Mouse (Mus musculus): ENCODE results near the gene Hspb7.

Gene Hspb7

DNA sequence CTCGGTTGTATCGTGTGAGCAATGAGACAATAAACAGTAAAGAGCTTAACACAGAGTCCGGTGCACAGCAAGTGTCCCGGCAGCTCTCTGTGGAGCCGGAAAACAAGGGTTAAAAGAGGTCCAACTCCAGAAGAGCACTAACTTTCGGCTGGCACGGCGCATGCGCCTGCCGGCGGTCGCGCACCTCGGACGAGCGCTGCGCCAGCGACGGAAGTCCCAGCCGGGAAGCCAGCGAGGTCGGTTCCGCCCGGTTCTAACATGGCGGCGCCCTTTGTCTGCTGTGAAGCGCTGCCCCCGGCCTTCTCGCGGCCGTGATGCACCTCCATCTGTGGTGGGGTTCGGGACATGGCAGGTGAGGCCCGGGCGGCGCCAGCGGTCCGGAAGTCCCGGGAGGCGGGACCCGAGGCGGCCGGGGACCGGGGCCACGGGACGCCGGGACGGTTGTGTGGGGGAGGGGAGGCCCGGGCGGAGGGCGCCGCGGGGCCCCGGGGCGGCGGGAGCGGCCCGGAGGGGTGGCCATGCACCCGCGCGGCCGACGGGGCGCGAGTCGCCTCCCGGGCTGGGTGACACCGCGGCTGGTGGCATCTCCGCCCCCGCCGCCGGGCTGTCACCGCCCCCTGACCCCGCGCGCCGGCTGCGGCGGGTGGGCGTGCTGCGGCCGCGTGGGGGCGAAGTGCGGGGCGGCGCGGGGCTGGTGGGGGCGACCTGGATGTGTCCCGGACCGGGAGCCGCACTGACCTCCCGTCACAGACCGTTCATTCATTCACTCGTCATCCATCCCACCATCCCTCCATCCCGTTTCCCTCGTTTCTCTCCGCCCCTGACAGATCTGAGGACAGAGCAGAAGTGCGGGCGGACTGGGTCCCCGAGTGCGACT lies 24.1 kb downstream of the Hspb7 start, which contains the start of gene Zbtb17:
Zbtb17 (plus strand) TSS at position 204 of the 877 bp plus-strand sequence.
- DNase-seq (ENCODE audit: low spot score): peak; percentile 87

- no peak for DNase-seq (ENCODE audit: low spot score)
Measured at GRCm38 (mm10) chr4:141445328-141445720, 24.7 kb downstream of the Hspb7 start.

- DNase-seq (ENCODE audit: low spot score): no peak
Measured at GRCm38 (mm10) chr4:141446211-141446610, 25.6 kb downstream of the Hspb7 start.

DNA sequence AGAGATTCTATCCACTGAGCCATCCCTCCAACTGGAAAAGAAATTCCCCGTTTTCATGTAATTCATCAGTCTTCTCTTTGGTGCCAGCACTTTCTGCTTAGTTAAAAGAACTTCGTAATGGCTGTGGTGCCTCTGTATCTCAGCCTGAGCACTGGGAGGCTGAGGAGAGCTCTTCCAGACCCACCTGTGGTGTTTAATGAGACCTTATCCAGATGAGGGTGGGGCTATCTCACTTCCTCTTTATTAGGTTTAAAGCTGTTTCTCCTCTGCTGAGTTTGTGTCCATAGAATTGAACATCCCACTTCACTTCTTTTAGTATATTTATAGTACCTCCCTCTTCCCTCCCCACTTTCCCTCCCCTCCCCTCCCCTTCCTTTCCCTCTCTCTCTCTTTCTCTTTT lies 30.7 kb downstream of the Hspb7 start:
- DNase-seq (ENCODE audit: low spot score): no peak

- no peak for DNase-seq (ENCODE audit: low spot score)
Measured at GRCm38 (mm10) chr4:141451916-141452450, 31.4 kb downstream of the Hspb7 start.

DNA sequence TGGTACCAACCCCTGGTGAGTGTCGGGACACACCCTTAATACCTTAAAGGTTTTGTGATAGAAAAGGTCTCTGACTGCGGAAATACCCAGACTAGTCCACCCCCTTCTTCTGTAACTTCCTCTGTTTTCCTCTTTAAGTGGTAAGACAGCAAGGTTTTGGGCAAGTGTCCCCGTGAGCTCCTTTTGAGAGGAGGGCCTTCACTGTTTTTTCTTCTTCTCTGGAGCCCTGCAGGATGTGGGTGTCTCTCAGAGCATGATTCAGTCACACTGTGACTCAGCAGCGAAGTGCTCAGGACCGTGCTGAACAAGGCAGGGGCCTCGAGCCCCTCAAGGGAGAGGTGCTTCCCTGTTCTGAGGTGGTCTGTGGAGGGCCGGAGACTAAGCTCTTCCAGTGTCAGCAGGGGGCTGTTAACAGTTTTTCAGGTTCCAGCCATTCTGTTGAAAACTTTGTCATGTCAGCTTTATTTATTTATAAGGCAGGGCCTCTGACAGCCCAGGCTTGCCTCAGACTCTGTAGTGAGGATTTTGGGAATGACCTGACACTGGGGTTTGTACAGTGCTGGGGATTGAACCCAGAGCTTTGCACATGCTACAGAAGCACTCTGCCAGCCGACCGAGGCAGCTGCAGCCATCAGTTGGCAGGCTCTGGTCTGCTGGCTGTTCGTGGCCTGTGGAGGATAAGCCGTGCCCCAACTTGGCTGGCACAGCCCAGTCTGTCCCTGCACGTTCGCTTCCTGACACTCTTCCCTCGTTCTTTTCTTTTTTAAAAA lies 34.2 kb downstream of the Hspb7 start:
- no peak for DNase-seq (ENCODE audit: low spot score)

- DNase-seq (ENCODE audit: low spot score): no peak
Measured at GRCm38 (mm10) chr4:141455526-141455925, 34.9 kb downstream of the Hspb7 start.

GRCm38 (mm10) chr4:141456193-141456938 lies 35.8 kb downstream of the Hspb7 start:
- no peak for DNase-seq (ENCODE audit: low spot score)

DNA sequence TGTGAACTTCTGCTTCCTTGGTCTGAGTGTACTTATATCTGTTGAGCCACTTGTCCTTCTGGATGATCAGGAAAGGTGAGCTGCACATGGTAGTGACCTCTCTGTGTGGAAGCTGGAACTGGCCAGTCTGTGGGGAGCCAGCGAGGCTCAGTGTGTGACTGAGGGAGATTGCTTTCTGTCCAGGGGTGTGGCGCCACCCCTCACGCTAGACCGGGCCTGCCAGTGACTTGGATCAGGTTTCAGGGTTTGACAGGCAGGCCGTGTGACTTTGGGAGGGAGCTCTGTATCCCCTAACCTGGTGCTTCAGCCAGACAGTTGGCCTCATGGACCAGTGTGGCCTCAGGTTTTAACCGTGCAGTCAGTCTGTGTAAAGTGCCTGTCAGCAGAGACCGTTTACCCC lies 37.7 kb downstream of the Hspb7 start:
- DNase-seq (ENCODE audit: low spot score): no peak

- no peak for DNase-seq (ENCODE audit: low spot score)
Measured at GRCm38 (mm10) chr4:141458888-141459287, 38.3 kb downstream of the Hspb7 start.

GRCm38 (mm10) chr4:141459766-141460165 lies 39.2 kb downstream of the Hspb7 start:
- no peak for DNase-seq (ENCODE audit: low spot score)

- no peak for DNase-seq (ENCODE audit: low spot score)
Measured at GRCm38 (mm10) chr4:141460481-141460880, 39.9 kb downstream of the Hspb7 start.

DNA sequence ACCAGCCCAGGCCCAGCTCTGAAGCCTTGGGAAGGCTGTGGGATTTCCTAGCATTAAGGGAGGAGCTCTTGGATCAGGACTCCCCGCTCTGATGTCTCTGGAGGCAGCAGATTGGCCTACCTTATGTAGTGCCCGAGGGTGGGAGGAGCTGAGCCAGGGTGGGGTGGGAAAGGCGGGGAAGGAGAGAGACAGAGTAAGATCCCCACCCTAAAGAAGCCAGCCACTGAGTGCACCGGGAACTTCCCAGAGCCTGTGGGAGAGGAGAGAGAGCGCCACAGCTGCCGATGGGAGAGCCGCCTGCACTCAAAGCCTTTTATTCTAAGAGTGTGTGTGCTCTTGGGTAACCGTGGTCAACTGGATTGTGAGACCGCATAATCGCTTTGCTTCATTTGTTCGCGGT lies 40.5 kb downstream of the Hspb7 start:
- no peak for DNase-seq (ENCODE audit: low spot score)

DNA sequence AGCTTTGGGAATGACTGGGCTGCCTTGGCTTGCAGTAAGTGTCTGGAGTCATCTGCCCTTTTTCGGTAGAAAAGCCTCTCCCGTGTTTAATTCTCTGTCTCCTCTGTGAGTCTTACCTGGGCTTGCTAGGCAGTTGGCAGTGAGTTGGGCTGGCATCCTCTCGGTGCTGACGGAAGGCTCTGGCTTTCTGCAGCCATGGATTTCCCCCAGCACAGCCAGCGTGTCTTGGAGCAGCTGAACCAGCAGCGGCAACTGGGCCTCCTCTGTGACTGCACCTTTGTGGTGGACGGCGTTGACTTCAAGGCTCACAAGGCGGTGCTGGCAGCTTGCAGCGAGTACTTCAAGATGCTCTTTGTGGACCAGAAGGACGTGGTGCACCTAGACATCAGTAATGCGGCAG lies 41.0 kb downstream of the Hspb7 start:
- no peak for DNase-seq (ENCODE audit: low spot score)

DNA sequence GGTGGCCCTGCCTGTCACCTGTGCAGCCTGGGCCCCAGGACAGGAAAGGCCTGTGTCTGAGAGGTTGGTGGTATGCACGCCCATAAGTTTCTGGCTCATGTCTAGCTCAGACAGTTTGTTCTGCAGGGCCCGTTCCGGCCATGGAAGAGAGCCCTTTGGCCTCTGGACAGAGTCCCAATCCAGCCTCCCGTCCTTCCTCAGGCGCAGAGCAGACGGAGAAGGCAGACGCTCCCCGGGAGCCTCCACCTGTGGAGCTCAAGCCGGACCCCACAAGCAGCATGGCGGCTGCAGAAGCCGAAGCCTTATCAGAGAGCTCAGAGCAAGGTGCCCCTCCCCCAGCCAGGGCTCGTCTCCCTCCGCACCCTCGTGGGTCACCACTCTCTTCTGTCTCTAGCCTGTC lies 42.9 kb downstream of the Hspb7 start:
- DNase-seq (ENCODE audit: low spot score): no peak

GRCm38 (mm10) chr4:141464722-141465121 lies 44.1 kb downstream of the Hspb7 start:
- no peak for DNase-seq (ENCODE audit: low spot score)

DNA sequence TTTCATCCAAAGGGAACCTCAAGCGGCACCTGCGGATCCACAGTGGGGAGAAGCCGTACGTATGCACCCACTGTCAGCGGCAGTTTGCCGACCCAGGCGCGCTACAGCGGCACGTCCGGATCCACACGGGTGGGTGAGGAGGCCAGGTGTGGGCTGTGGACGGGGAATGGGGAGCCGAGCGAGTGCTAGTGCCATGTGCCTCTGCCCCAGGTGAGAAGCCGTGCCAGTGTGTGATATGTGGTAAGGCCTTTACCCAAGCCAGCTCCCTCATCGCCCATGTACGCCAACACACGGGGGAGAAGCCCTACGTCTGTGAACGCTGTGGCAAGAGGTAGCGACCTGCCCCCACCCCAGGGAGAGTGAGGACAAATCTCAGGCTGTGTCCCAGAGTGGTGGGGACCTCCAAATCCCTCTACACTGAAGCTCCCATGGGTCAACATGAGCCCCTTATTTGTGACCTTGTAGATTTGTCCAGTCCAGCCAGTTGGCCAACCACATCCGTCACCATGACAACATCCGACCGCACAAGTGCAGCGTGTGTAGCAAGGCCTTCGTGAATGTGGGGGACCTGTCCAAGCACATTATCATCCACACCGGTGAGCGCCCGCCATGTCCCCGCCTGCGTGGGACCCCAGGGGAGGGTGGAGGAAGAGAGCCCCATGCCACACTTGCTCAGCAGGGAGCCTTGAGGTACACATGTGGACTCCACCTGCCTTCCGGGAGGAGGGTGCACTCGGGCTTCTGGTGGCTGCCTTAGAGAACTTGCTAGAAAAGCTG lies 45.1 kb downstream of the Hspb7 start:
- no peak for DNase-seq (ENCODE audit: low spot score)

DNA sequence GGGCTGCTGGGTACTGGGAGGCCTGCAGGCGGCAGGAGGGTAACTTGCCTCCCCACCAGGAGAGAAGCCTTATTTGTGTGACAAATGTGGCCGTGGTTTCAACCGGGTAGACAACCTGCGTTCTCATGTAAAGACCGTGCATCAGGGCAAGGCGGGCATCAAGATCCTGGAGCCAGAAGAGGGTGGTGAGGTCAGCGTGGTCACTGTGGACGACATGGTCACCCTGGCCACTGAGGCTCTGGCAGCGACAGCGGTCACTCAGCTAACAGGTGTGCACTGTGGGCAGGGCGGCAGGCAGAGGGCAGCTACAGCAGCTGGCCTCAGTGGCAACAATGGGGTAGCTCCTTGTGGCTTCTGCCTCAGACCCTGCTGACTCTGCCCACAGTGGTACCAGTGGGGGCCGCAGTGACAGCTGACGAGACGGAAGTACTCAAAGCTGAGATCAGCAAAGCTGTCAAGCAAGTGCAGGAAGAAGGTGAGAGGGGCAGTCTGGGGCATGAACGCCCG lies 45.8 kb downstream of the Hspb7 start:
- DNase-seq (ENCODE audit: low spot score): no peak

DNA sequence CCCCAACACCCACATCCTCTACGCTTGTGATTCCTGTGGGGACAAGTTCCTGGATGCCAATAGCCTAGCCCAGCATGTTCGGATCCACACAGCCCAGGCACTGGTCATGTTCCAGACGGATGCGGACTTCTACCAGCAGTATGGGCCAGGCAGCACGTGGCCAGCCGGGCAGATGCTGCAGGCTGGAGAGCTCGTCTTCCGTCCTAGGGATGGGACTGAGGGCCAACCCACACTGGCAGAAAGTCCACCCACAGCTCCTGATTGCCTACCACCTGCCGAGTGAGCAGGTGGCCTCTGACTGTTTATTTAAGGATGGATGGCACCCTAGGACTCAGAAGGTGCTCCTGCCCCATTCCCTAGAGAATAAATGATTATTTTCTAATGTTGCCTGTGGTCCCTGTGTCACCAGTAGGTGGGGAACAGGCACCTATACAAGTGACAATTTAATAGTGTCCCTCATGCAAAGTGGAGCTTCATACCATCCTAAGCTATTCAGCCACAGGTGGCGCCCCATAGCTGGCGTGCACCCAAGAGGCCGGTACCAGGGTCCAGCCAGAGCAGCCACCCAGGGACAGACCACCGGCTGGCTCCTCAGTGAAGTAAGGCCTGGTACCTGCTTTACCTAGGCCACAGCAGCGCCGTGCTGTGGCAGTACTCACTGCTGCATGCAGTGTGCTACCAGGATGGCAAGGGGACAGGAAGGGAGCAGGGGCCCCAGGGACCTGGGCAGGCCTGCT lies 46.4 kb downstream of the Hspb7 start:
- no peak for DNase-seq (ENCODE audit: low spot score)

- no peak for DNase-seq (ENCODE audit: low spot score)
Measured at GRCm38 (mm10) chr4:141467581-141467927, 47.0 kb downstream of the Hspb7 start.

DNA sequence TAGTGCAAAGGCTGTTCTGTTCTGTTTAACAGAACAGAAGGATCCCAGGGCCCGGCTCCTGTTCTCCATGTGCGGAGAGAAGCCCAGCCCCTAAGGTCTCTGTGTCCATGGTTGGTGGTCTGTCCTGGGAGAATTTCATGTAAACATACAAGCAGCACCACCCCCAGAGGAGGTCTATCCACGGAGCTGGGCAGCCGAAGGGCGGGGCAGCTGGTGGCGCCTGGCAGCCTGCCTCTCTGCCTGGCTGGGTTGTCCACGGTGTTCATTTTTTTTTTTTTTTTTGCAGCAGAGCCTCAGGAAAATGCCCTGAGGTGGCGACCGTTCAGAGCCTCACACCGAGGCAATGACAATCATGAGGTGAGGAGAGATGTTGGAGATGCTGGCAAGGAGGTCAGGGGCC lies 48.0 kb downstream of the Hspb7 start:
- DNase-seq (ENCODE audit: low spot score): no peak

Measured in layer of hippocampus, adult 11-12 months (tissue).